Mouse (Mus musculus): ENCODE measurements around the gene Arl3.

- no peak for TF ChIP-seq CHD2 (IDR thresholded peaks at IDR 0.05; ENCODE audit: low read depth, low read length)
- no peak for TF ChIP-seq ZC3H11A (IDR thresholded peaks at IDR 0.05; ENCODE audit: borderline replicate concordance, low read depth, low read length)
- TF ChIP-seq HCFC1 (IDR thresholded peaks at IDR 0.05; ENCODE audit: borderline replicate concordance, insufficient read depth, low read length): no peak
- no peak for TF ChIP-seq MAFK (IDR thresholded peaks at IDR 0.05; ENCODE audit: insufficient read depth, low read depth, low read length)
Measured at GRCm38 (mm10) chr19:46483701-46484328, 89.2 kb downstream of the Arl3 start.

Measured in ES-E14 (cell line).